Mouse (Mus musculus): ENCODE data around the gene Dip2c.

Dip2c gene

GRCm38 (mm10) chr13:9481722-9482121 is 205.4 kb downstream of the Dip2c start:
- no peak for ATAC-seq (ENCODE audit: insufficient number of reproducible peaks, low FRiP score, low TSS enrichment)

GRCm38 (mm10) chr13:9489696-9490095 is 213.4 kb downstream of the Dip2c start:
- ATAC-seq (ENCODE audit: insufficient number of reproducible peaks, low FRiP score, low TSS enrichment) = no peak

- ATAC-seq (ENCODE audit: insufficient number of reproducible peaks, low FRiP score, low TSS enrichment) = no peak
Measured at GRCm38 (mm10) chr13:9494726-9495125, 218.4 kb downstream of the Dip2c start.

DNA sequence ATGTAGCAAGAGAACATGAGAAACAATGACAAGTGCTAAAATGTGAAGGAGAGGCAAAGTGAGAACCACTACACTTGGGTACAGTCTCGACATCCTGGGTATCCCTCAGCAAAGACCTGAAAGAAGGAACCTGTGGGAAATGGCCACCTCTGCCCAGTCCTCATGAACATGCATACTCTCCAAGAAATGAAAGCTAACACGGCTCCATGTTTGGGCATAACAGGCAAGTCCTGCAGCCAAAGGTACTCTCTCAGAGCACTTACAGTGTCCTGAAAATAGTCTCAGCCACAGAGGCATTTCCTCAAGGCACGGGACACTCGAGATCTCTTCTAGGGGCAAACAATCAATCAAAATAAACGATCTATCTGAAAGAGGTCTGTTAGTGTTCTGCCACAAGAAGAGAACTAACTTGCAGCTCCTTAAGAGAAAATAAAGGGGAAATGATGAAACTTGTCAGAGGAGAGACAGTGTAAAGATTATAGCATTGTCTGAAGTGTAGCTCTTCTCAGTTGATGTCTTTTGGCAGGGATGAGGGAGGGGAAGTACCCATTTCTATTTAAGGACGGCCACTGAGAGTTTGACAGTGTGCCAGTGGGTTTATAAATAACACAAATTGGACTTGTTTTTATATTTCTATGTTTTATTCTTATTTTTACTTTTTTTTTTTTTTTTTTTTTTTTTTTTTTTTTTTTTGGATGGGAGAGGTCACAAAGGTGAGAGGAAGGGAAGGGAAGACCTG is 228.0 kb downstream of the Dip2c start:
- ATAC-seq (ENCODE audit: insufficient number of reproducible peaks, low FRiP score, low TSS enrichment) = no peak; the same call in 1 of the 2 replicates

- ATAC-seq (ENCODE audit: insufficient number of reproducible peaks, low FRiP score, low TSS enrichment) = no peak
Measured at GRCm38 (mm10) chr13:9538556-9538955, 262.2 kb downstream of the Dip2c start.

DNA sequence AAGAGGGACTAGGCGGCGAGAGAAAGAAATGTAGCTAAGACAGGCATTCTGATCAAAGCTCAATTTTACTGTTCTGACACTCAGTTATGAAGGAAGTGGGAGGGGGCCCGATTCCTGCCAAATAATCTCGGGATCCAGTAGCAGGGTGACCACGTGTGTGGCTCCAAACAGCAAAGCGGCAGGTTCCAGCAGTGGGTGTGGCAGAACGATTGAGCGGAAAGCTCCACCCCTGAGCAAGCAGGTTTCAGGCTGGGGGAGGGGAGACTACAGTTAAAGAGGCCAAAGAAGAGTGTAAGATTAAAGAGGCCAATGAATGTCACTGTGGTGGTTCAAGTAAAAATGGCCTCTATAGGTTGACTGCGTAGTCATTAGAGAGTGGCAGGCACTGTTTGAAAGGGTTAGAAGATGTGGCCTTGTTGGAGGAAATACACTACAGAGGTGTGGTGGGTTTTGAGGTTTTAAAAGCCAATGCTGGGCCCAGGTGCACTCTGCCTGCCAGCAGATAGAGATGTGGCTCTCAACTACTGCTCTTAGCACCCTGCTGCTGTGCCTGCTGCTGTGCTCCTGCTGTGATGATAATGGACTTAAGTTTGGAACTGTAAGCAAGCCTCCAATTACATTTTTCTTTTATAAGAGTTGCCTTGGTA is 271.5 kb downstream of the Dip2c start:
- ATAC-seq (ENCODE audit: insufficient number of reproducible peaks, low FRiP score, low TSS enrichment) = no peak

- ATAC-seq (ENCODE audit: insufficient number of reproducible peaks, low FRiP score, low TSS enrichment) = no peak
Measured at GRCm38 (mm10) chr13:9562099-9562498, 285.8 kb downstream of the Dip2c start.

DNA sequence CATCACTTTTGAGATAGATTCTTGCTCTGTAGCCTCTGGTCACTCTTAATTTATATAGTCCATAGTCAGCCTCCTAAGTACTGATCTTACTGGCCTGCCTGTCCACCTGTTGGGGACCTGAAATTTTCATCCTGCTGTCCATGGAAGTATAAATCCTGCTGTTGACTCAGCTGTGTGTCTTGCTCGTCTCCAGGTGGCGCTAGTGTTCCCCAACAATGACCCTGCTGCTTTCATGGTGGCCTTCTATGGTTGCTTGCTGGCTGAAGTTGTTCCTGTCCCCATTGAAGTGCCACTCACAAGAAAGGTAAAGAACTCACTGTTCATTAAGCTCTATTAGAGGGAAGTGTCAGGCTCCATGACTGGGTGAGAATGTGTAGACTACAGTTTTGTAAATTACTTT is 286.6 kb downstream of the Dip2c start:
- ATAC-seq (ENCODE audit: insufficient number of reproducible peaks, low FRiP score, low TSS enrichment) = no peak

- ATAC-seq (ENCODE audit: insufficient number of reproducible peaks, low FRiP score, low TSS enrichment) = no peak
Measured at GRCm38 (mm10) chr13:9568852-9569251, 292.5 kb downstream of the Dip2c start.

DNA sequence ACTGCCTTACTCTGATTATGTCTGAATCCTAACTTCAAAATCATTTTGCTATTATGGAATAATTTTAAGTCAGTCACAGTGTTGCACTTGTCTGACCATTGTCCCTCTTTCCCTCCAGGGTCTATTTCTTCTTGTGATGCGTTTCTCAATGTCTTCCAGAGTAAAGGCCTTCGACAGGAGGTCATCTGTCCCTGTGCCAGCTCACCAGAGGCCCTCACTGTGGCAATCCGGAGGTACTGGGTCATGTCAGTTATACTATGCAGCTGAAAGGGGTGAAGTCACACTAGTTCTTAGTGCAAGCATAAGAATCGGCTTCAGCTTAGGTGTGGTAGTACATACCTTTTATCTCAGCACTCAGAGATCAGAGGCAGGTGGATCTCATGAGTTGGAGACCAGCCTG is 300.4 kb downstream of the Dip2c start:
- no peak for ATAC-seq (ENCODE audit: insufficient number of reproducible peaks, low FRiP score, low TSS enrichment)

GRCm38 (mm10) chr13:9578456-9578855 is 302.1 kb downstream of the Dip2c start:
- no peak for ATAC-seq (ENCODE audit: insufficient number of reproducible peaks, low FRiP score, low TSS enrichment)

DNA sequence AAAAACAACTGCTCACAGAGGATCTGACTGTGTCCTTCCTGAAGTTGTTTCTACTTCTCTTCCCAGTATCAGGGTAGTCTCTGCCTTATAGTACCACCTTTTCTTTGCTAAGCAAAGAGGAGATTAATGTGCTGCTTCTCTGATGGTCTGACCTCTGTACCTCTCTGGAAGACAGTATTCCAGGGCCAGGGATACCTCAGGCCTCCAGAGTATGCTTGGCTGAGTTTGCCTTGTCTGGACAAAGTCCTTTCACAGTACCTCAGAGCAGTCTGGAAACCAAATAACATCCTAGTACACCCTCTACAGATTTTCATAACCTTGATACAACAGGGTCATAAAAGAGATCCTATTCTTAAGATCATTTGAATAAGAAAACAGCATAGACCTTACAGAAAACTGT is 305.5 kb downstream of the Dip2c start:
- ATAC-seq (ENCODE audit: insufficient number of reproducible peaks, low FRiP score, low TSS enrichment) = no peak

- ATAC-seq (ENCODE audit: insufficient number of reproducible peaks, low FRiP score, low TSS enrichment) = no peak
Measured at GRCm38 (mm10) chr13:9583579-9583978, 307.3 kb downstream of the Dip2c start.

GRCm38 (mm10) chr13:9599334-9600096 is 323.2 kb downstream of the Dip2c start:
- no peak for ATAC-seq (ENCODE audit: insufficient number of reproducible peaks, low FRiP score, low TSS enrichment)

- ATAC-seq (ENCODE audit: insufficient number of reproducible peaks, low FRiP score, low TSS enrichment) = no peak
Measured at GRCm38 (mm10) chr13:9601350-9601749, 325.0 kb downstream of the Dip2c start.

GRCm38 (mm10) chr13:9611229-9611628 is 334.9 kb downstream of the Dip2c start:
- ATAC-seq (ENCODE audit: insufficient number of reproducible peaks, low FRiP score, low TSS enrichment) = no peak

DNA sequence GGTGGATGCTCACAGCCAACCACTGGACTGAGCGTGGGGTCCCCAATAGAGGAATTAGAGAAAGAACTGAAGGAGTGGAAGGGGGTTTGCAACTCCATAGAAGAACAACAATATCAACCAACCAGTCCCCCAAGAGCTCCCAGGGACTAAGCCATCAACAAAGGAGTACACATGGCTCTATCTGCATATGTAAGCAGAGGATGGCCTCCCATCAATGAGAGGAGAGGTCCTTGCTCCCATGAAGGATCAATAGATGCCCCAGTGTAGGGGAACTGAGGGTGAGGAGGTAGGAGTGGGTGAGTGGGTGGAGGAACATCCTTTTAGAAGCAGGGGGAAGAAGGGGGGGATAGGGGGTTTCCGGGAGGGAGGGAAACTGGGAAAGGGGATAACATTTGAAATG is 356.4 kb downstream of the Dip2c start:
- ATAC-seq (ENCODE audit: insufficient number of reproducible peaks, low FRiP score, low TSS enrichment) = no peak

- no peak for ATAC-seq (ENCODE audit: insufficient number of reproducible peaks, low FRiP score, low TSS enrichment)
Measured at GRCm38 (mm10) chr13:9635951-9636350, 359.6 kb downstream of the Dip2c start.

DNA sequence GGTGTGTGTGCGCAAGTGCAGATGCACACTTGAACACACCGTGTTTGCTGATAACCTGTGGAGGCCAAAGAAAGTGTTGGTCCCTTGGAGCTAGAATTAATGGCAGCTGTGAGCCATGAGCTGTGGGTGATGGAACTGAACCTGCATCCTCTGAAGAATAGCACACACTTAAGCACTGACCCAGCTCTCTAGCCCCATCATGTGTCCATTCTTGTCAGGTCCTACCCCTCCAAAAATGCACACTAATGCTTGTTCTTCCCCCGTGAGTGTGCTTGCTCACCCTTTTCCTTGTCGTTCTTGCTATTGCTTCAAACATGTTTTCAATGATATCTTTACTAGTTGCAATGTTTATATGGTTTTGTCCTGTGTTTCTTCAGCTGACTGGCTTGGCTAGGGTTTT is 360.2 kb downstream of the Dip2c start:
- ATAC-seq (ENCODE audit: insufficient number of reproducible peaks, low FRiP score, low TSS enrichment) = peak; percentile 64

DNA sequence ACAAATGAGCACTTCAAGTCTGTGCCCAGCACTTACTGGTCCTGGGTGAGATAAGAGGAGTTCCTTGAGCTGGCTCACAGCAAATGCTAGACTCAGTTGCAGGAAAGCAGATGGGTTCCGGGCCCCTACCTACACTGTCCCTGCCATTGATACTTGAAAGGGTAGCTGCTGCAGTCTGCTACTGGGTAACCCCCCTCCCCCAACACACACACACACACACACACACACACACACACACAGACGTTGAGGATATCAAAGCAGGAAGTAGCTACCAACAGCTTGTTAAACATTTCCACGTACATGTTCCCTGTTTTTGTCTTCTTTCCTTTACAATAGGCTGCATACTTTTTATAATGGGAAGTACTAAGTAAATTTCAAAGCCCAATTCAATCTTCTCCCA is 361.6 kb downstream of the Dip2c start:
- no peak for ATAC-seq (ENCODE audit: insufficient number of reproducible peaks, low FRiP score, low TSS enrichment)

DNA sequence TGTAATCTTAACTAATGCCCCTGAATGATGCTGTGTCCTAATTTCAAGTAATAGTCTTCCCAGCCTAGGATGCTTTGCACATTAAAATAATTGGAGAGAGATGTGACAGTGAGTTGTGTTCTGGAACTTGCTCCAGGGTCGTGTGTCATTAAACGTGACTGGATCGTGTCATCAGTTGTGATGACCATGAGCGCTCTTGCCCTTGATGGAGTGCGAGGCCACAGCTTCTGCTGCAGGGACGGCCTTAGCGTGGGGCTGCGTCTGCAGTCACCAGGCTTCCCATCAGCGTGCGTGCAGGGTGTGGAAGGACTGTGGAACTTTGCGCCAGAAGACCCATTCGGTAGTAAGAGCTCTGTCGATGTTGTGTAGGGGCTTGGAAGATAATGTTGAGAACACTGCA is 372.4 kb downstream of the Dip2c start:
- ATAC-seq (ENCODE audit: insufficient number of reproducible peaks, low FRiP score, low TSS enrichment) = no peak

Measured in cerebellum, adult (tissue).